Mouse (Mus musculus): ENCODE measurements around the gene Bub1. TPM values are rescaled to one million over a fixed set of nuclear protein-coding genes. Genes with fewer than 3 reads are reported as not detected.

Gene Bub1
- total and polyA plus RNA-seq, 3 experiments: 0.21 to 0.29 TPM; not detected in 1

DNA sequence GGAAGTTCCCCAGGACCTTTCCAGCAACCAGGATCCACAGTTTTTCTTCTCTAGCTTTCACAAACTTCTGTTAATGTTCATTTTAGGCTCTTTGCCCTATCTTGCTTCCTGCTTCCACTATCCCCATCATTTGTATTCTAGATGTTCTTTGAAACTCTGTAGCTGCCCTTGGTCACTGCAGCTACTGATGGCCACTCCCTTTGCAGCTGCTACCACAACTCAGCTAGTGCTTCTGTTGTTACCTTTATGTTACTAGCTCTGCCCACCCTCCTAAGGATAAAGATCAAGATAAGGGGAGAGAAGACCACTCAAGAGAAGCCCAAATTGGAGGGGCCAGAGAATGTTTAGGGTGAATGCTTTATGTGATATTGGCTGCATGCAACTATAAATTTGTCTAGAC lies 14.3 kb upstream of the Bub1 start:
- intact Hi-C loops (cut with DNase I): loop anchor here (10.0 kb wide), 1 partner anchor 231 kb away; no protein-coding TSS in a partner anchor
- no peak overlapping the region for H3K4me3 ChIP-seq

DNA sequence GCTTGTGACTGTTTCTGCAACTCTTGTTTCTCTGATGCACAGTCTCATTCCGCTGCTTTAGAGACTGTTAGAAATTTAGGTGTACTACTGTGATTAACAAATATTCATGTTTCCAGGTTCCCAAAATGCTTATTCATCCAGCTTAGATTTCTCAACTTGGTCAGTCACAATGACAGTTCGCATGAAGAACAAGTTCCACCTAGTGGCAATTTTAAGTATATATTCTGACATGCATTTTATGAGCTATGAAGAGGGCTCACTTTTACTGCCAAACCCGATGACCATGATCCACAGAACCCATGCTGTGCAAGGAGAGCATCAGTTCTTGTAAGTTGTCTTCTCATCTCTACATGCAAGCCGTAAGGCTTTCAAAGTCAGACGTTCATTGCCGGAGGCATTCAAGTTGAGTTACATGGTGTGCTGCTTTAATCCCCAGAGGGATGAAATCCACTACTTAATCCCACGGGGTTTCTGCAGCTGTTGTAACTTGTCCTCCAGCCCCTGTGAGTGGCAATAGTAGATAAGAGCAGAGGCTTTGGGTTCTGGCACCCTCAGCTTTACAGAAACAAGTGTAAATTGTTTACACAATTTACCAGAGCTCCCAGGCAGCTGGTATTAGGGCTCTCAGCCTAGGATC lies 13.8 kb upstream of the Bub1 start:
- TF ChIP-seq EP300 (IDR thresholded peaks at IDR 0.05; ENCODE audit: insufficient read depth, low read depth, low read length) (no peak), POLR2A (IDR thresholded peaks at IDR 0.05; ENCODE audit: insufficient read depth, low read depth, low read length) (no peak), CTCF (IDR thresholded peaks at IDR 0.05) (peak; percentile 75)
- WGBS: 26% methylated on average over 7 of the region's 7 CpGs
- Histone ChIP-seq H3K4me1 (ENCODE audit: control insufficient read depth, insufficient read depth, low read length) (no peaks in the 10 kb centered on the region; the same call in none of the 2 replicates), H3K36me3 (ENCODE audit: control insufficient read depth, insufficient read depth, low read length) (no peaks in the 10 kb centered on the region), H3K79me2 (replicated peaks; ENCODE audit: control insufficient read depth, insufficient read depth, low read length) (no peaks in the 10 kb centered on the region), H3K4me3 (no peak overlapping the region), H3K27me3 (ENCODE audit: control insufficient read depth, insufficient read depth, low read length) (no peaks in the 10 kb centered on the region), H3K9ac (ENCODE audit: low read depth, low read length) (no peak overlapping the region), H3K27ac (no peak overlapping the region)
- peak in 1 of 2 experiments; percentile 29 for DNase-seq
- intact Hi-C loops (cut with DNase I): loop anchor here (10.0 kb wide), 1 partner anchor 231 kb away; no protein-coding TSS in a partner anchor

More for the DNA sequence above, 14.3 kb upstream of the Bub1 start:
- H3K79me2 ChIP-seq (replicated peaks; ENCODE audit: control insufficient read depth, insufficient read depth, low read length): no peaks in the 10 kb centered on the region
- no peak for DNase-seq
- H3K9ac ChIP-seq (ENCODE audit: low read depth, low read length): no peak overlapping the region
- TF ChIP-seq POLR2A (IDR thresholded peaks at IDR 0.05; ENCODE audit: insufficient read depth, low read depth, low read length): no peak
- no peak for TF ChIP-seq CTCF (IDR thresholded peaks at IDR 0.05)
- TF ChIP-seq EP300 (IDR thresholded peaks at IDR 0.05; ENCODE audit: insufficient read depth, low read depth, low read length): no peak
- H3K4me1 ChIP-seq (ENCODE audit: control insufficient read depth, insufficient read depth, low read length): no peaks in the 10 kb centered on the region; the same call in none of the 2 replicates
- H3K36me3 ChIP-seq (ENCODE audit: control insufficient read depth, insufficient read depth, low read length): no peaks in the 10 kb centered on the region
- H3K27ac ChIP-seq: no peak overlapping the region
- no peaks in the 10 kb centered on the region for H3K27me3 ChIP-seq (ENCODE audit: control insufficient read depth, insufficient read depth, low read length)

DNA sequence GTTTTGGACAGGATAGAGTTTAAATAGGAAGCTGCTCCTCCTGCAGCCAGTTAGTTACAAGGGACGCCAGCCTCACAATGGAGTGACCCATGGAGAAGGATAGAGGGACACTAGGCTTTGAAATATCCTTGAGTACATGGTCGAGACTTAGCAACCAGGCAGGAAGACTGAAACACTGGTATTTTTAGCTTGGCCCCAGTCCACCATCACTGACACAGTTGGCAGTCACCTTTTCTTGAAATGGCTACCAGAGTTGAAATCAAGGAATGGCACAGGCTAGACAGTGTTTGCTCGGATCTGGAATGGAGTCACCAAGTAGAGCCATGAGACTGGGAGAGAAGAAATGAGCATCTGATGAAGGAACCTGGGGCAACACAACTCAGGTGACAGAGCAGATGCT lies 10.8 kb upstream of the Bub1 start:
- no peak overlapping the region for H3K27ac ChIP-seq
- WGBS: 48% methylated on average over 3 of the region's 3 CpGs
- no peaks in the 10 kb centered on the region for H3K36me3 ChIP-seq (ENCODE audit: control insufficient read depth, insufficient read depth, low read length)
- no peaks in the 10 kb centered on the region; the same call in none of the 2 replicates for H3K4me1 ChIP-seq (ENCODE audit: control insufficient read depth, insufficient read depth, low read length)
- H3K79me2 ChIP-seq (replicated peaks; ENCODE audit: control insufficient read depth, insufficient read depth, low read length): no peaks in the 10 kb centered on the region
- H3K27me3 ChIP-seq (ENCODE audit: control insufficient read depth, insufficient read depth, low read length): peaks cover 3% of the 10 kb centered on the region; the same call in 1 of the 2 replicates
- no peak overlapping the region for H3K4me3 ChIP-seq
- TF ChIP-seq EP300 (IDR thresholded peaks at IDR 0.05; ENCODE audit: insufficient read depth, low read depth, low read length) (no peak), CTCF (IDR thresholded peaks at IDR 0.05) (no peak), POLR2A (IDR thresholded peaks at IDR 0.05; ENCODE audit: insufficient read depth, low read depth, low read length) (no peak)
- H3K9ac ChIP-seq (ENCODE audit: low read depth, low read length): no peak overlapping the region
- DNase-seq: no peak
- intact Hi-C loops (cut with DNase I): loop anchor here (10.0 kb wide), 1 partner anchor 228 kb away; no protein-coding TSS in a partner anchor

DNA sequence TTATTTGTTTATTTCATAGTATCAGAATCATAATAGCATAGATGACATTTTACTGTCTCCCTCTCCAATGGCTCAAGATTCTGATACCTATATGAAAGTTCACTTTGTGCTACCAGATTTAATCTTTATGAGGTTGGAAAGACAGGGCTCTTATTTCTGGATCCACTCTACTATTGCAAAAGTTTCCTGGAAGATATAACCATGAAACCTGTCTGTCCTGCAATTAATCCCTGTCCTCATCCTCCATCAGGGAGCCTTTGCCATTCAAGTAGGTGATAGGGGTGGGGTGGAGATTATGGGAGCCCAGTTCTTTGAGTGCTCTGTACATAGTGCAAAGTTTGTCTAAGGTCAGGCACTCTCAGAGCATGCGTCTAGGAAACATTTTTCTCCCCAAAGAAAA lies 9.7 kb upstream of the Bub1 start:
- no peak for TF ChIP-seq POLR2A (IDR thresholded peaks at IDR 0.05; ENCODE audit: insufficient read depth, low read depth, low read length)
- TF ChIP-seq EP300 (IDR thresholded peaks at IDR 0.05; ENCODE audit: insufficient read depth, low read depth, low read length): no peak
- no peak for TF ChIP-seq CTCF (IDR thresholded peaks at IDR 0.05)
- intact Hi-C loops (cut with DNase I): loop anchor here (10.0 kb wide), 1 partner anchor 227 kb away; no protein-coding TSS in a partner anchor
- no peaks in the 10 kb centered on the region for H3K79me2 ChIP-seq (replicated peaks; ENCODE audit: control insufficient read depth, insufficient read depth, low read length)
- DNase-seq: no peak
- no peak overlapping the region for H3K4me3 ChIP-seq
- H3K36me3 ChIP-seq (ENCODE audit: control insufficient read depth, insufficient read depth, low read length): no peaks in the 10 kb centered on the region
- no peak overlapping the region for H3K27ac ChIP-seq
- no peak overlapping the region for H3K9ac ChIP-seq (ENCODE audit: low read depth, low read length)
- 57% methylated on average over 1 of the region's 1 CpGs for WGBS
- H3K4me1 ChIP-seq (ENCODE audit: control insufficient read depth, insufficient read depth, low read length): no peaks in the 10 kb centered on the region; the same call in none of the 2 replicates
- peaks cover 3% of the 10 kb centered on the region; the same call in 1 of the 2 replicates for H3K27me3 ChIP-seq (ENCODE audit: control insufficient read depth, insufficient read depth, low read length)

DNA sequence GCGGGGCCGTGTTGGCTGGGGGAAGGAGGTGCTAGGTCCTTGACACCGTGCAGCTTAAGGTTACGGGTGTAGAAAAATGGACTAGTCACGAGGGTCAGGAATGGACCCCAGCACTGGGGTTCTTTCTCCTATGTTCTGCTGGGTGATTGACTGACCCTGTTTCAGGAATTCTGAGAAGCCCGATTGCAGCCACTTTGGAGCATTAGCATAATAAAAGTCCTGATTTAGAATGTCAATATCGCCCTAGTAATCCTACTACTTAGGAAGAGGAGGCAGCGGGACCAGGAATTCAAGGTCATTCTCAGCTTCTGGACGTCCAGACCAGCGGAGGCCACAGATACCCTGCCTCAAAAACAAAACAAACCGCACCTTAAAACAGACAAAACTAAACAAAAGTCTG lies 7.8 kb upstream of the Bub1 start:
- no peaks in the 10 kb centered on the region; the same call in 1 of the 2 replicates for H3K4me1 ChIP-seq (ENCODE audit: control insufficient read depth, insufficient read depth, low read length)
- no peaks in the 10 kb centered on the region for H3K79me2 ChIP-seq (replicated peaks; ENCODE audit: control insufficient read depth, insufficient read depth, low read length)
- DNase-seq: no peak
- H3K36me3 ChIP-seq (ENCODE audit: control insufficient read depth, insufficient read depth, low read length): no peaks in the 10 kb centered on the region
- no peak overlapping the region for H3K27ac ChIP-seq
- no peak overlapping the region for H3K9ac ChIP-seq (ENCODE audit: low read depth, low read length)
- 27% methylated on average over 11 of the region's 11 CpGs for WGBS
- TF ChIP-seq POLR2A (IDR thresholded peaks at IDR 0.05; ENCODE audit: insufficient read depth, low read depth, low read length) (no peak), EP300 (IDR thresholded peaks at IDR 0.05; ENCODE audit: insufficient read depth, low read depth, low read length) (no peak), CTCF (IDR thresholded peaks at IDR 0.05) (no peak)
- H3K4me3 ChIP-seq: no peak overlapping the region
- H3K27me3 ChIP-seq (ENCODE audit: control insufficient read depth, insufficient read depth, low read length): peaks cover 3% of the 10 kb centered on the region; the same call in 1 of the 2 replicates
- intact Hi-C loops (cut with DNase I): no loop called here

DNA sequence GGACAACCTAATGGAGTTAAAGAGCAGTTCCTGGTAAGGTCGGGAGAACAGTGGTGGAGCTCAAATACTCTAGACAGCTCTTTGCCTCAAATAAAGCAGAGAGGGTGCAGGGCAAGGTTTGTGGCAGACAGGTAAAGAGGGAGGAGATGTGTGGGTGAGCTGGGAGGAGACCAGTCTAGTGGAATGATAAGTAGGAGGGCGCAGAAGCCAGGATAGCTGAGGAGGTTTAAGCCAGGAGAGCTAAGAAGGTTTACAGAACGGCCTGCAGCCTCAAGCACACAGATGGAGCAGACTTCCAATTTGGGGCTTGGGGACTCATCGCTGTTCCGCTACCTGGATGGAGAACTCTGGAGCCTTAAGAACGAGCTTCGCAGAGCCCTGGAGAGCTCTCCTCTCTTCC lies 6.9 kb upstream of the Bub1 start, which contains the start of gene Acoxl:
Gene Acoxl (plus strand): TSS at position 301 of the 400 bp plus-strand sequence.
- no peak within 1 kb of the TSS for H3K27ac ChIP-seq
- H3K4me3 ChIP-seq: no peak within 1 kb of the TSS
- TF ChIP-seq CTCF (IDR thresholded peaks at IDR 0.05) (no peak), EP300 (IDR thresholded peaks at IDR 0.05; ENCODE audit: insufficient read depth, low read depth, low read length) (no peak), POLR2A (IDR thresholded peaks at IDR 0.05; ENCODE audit: insufficient read depth, low read depth, low read length) (no peak)
- peaks cover 3% of the 10 kb centered on the region; the same call in 1 of the 2 replicates for H3K27me3 ChIP-seq (ENCODE audit: control insufficient read depth, insufficient read depth, low read length)
- no peaks in the 10 kb centered on the region; the same call in 1 of the 2 replicates for H3K4me1 ChIP-seq (ENCODE audit: control insufficient read depth, insufficient read depth, low read length)
- H3K9ac ChIP-seq (ENCODE audit: low read depth, low read length): no peak within 1 kb of the TSS
- H3K36me3 ChIP-seq (ENCODE audit: control insufficient read depth, insufficient read depth, low read length): no peaks in the 10 kb centered on the region
- WGBS: 57% methylated on average over 7 of the region's 7 CpGs
- DNase-seq: no peak
- intact Hi-C loops (cut with DNase I): no loop called here
- no peaks in the 10 kb centered on the region for H3K79me2 ChIP-seq (replicated peaks; ENCODE audit: control insufficient read depth, insufficient read depth, low read length)

All from heart, adult 2 months (tissue).